Mouse (Mus musculus): Measurements from ENCODE around the gene Shox2. TPM values are rescaled to one million over a fixed set of nuclear protein-coding genes. Genes with fewer than 3 reads are reported as not detected.

Gene Shox2
- total RNA-seq (2014; fragmentation: Nextera tagmentation) = not detected in 2 replicates
- total RNA-seq (2017) = not detected in 2 replicates

GRCm38 (mm10) chr3:66981706-66982105 lies at the start of gene Shox2:
Shox2 (minus strand) TSS chr3:66981771.
- no peak for ATAC-seq (replicated peaks; ENCODE audit: poor library complexity, severe bottlenecking)

- no peak for ATAC-seq (replicated peaks; ENCODE audit: poor library complexity, severe bottlenecking)
These were observed 15.2 kb upstream of the Shox2 start for GRCm38 (mm10) chr3:66996820-66997219.

- ATAC-seq (replicated peaks; ENCODE audit: poor library complexity, severe bottlenecking) = no peak
These were observed 4.7 kb upstream of the Shox2 start for GRCm38 (mm10) chr3:66986287-66986560.

- peak; percentile 81 for ATAC-seq (replicated peaks; ENCODE audit: poor library complexity, severe bottlenecking)
These were observed 4.1 kb upstream of the Shox2 start for GRCm38 (mm10) chr3:66985539-66986286.

- ATAC-seq (replicated peaks; ENCODE audit: poor library complexity, severe bottlenecking) = no peak
These were observed 1.9 kb upstream of the Shox2 start for GRCm38 (mm10) chr3:66983481-66983880.

- no peak for ATAC-seq (replicated peaks; ENCODE audit: poor library complexity, severe bottlenecking)
These were observed 775 bp upstream of the Shox2 start for GRCm38 (mm10) chr3:66982181-66982911.

- ATAC-seq (replicated peaks; ENCODE audit: poor library complexity, severe bottlenecking) = peak; percentile 41
These were observed 390 bp downstream of the Shox2 start, which contains the start of gene Rsrc1 for GRCm38 (mm10) chr3:66981101-66981661. Rsrc1 (plus strand) TSS chr3:66981390.

- ATAC-seq (replicated peaks; ENCODE audit: poor library complexity, severe bottlenecking) = no peak
These were observed 1.2 kb downstream of the Shox2 start for GRCm38 (mm10) chr3:66980111-66980975.

- ATAC-seq (replicated peaks; ENCODE audit: poor library complexity, severe bottlenecking) = no peak
These were observed 2.1 kb downstream of the Shox2 start for GRCm38 (mm10) chr3:66979491-66979890.

- 0 out of 2 replicates have a peak, but pooled peaks have one; percentile 13 for ATAC-seq (replicated peaks; ENCODE audit: poor library complexity, severe bottlenecking)
These were observed 2.9 kb downstream of the Shox2 start for GRCm38 (mm10) chr3:66978457-66979381.

GRCm38 (mm10) chr3:66977811-66978456 lies 3.6 kb downstream of the Shox2 start:
- ATAC-seq (replicated peaks; ENCODE audit: poor library complexity, severe bottlenecking) = no peak

GRCm38 (mm10) chr3:66976889-66977615 lies 4.5 kb downstream of the Shox2 start:
- no peak for ATAC-seq (replicated peaks; ENCODE audit: poor library complexity, severe bottlenecking)

- no peak for ATAC-seq (replicated peaks; ENCODE audit: poor library complexity, severe bottlenecking)
These were observed 7.1 kb downstream of the Shox2 start for GRCm38 (mm10) chr3:66974501-66974900.

- peak; percentile 64 for ATAC-seq (replicated peaks; ENCODE audit: poor library complexity, severe bottlenecking)
These were observed 8.1 kb downstream of the Shox2 start for GRCm38 (mm10) chr3:66973391-66973943.

GRCm38 (mm10) chr3:66972191-66972950 lies 9.2 kb downstream of the Shox2 start:
- no peak for ATAC-seq (replicated peaks; ENCODE audit: poor library complexity, severe bottlenecking)

GRCm38 (mm10) chr3:66970661-66971331 lies 10.8 kb downstream of the Shox2 start:
- no peak for ATAC-seq (replicated peaks; ENCODE audit: poor library complexity, severe bottlenecking)

GRCm38 (mm10) chr3:66970261-66970660 lies 11.3 kb downstream of the Shox2 start:
- no peak for ATAC-seq (replicated peaks; ENCODE audit: poor library complexity, severe bottlenecking)
